Mouse (Mus musculus) CD8-positive naive resting alpha-beta T cell, adult 2 months (primary cell): ENCODE measurements around the gene Ms4a18.
"Not testable (repeated sequence)": the region's sequence is repeated elsewhere in the genome, so short reads cannot be mapped to it uniquely, and the experiment has no call there.

Source experiments
- DNase-seq, 2 experiments: peaks; one replicate each; pipeline ENCODE4 v3.0.0; 2022; ENCODE audit warnings: low read depth in 2 of 2, low spot score in 2 of 2

Ms4a18 gene

DNA sequence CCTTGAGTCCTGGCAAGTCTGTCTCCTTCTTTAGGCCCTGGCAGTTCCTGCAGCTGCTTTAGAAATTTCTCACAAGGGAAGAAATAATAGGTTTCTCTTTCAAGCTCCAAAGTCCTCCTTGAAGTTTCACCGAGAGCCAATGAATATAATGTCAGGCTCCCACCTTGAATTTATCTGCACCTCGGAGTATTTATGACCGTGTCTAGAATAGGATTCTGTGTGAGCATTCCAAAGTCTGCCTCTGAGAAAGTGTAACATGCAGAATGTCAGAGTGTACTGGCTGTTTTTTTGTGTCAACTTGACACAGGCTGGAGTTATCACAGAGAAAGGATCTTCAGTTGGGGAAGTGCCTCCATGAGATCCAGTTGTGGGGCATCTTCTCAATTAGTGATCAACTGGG, at the start of gene Ms4a18:
Gene Ms4a18, minus strand, starts transcription at position 141 of the 400 bp plus-strand sequence.
- DNase-seq, result no peak

DNA sequence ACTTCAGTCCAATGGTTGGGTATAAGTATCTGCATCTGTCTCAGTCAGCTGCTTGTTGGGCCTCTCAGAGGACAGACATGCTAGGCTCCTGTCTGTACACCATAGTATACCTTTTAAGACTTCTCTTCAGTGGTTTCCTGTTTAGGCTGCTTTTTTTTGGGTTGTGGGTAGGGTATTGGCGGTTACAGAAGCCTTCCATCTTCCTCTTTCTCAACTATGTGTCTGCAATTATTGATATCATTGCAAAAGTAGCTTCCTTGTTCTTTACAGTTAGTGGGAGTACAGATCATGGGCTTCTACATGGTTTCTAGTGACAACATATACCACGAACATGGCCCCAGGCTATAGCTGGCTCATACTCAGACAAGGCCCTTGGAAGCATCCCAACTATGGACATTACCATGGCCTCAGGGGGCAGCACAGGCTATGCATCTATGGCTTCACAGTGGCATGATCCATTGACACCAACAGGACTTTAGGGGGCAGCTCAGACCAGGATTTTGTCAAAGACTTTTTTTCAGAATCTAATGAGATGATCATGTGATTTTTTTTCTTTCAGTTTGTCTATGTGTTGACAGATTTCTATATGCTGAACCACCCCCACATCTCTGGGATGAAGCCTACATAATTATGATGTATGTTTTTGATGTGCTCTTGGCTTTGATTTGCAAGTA, 47.5 kb upstream of the Ms4a18 start:
- peak in 1 of 2 experiments; percentile 27 for DNase-seq

DNA sequence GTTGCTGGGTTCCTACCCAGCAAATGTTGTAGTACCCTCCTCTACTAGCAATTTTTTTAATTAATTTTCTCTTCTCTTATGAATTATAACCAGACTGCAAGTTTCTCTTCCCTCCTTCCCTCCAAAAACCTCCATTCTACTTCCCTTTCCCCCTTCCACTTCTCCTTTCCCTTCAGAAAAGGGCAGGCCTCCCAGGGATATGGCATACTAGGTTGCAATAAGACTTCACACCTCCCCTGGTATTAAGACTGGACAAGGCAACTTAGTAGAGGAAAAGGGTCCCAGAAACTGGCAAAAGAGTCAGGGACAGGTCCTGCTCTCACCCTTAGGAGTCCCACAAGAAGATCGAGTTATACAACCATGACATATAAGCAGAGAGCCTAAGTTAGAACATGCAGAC, 43.1 kb upstream of the Ms4a18 start:
- DNase-seq, result no peak

DNA sequence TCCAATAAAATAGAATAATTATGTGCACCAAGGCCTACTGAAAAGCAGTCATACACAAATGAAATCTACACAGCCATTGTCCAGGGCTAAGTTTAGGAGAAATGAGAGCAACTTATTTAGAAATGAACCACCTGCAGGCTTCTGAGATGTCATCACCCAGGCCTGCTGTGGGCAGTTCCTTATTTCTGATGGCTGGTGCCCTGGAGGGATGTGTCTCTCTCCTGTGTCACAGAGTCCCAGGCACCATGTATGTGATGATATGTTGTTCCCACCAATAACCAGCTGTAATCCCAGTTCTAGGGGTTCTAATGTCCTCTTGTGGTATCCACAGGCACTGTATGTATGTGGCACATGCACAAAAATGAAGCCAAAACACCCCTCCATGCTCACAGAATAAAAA, 42.1 kb upstream of the Ms4a18 start:
- no peak for DNase-seq

DNA sequence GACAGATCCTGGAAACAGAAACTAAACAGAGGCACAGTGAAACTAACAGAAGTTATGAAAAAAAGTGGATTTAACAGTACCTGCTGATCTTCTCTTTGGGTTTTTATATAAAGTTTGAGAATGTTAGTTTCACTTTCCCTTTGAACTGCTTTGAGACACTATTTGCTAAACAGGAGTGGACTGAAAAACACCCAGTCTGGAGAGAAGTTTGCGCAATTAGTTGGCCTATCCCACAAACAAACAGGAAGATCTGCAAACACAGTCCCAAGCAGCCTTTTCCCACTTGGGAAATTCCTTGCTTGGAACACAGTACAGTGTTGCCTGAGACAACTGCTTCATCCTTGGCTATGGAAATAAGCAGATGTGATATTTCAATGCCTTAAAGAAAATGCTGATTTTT, 37.9 kb upstream of the Ms4a18 start:
- not testable (repeated sequence) for DNase-seq

DNA sequence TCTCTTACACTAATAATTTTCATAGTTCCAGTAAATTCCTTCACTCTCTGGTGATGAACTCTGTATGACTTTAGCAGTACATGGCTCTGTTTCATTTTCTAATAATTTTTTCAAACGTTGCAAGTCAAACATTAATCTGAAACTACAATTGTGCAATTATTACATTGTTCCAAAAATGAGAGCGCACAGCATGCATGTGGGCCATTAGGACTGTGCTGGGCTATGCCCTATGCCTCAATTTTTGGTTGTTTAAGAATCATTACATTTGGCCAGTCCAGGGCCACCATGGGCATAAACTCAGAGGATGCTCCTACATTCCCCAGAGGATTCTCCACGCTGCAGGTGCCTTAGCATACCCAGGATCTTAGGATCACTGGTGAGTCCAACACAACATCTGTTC, 35.4 kb upstream of the Ms4a18 start:
- no peak for DNase-seq

DNA sequence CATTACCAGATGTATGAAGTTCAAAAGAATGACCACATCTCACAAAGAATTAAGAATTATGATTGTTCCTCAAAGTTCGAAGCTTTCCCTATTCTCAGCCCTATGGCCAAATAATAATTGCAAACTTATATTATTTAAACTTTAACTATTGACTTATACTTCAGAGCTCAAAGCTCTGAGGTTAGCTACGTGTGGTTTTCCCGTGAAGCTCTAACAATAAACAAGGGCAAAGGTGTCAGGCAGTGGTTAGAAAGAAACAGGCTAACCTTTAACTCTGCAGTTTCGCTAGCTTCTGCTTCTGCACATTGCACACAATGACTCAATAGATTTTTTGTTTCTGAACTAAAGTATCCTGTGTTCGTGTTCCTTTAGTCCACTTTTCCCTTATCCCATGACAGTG, 35.0 kb upstream of the Ms4a18 start:
- DNase-seq, result peak in 1 of 2 experiments; percentile 25

DNA sequence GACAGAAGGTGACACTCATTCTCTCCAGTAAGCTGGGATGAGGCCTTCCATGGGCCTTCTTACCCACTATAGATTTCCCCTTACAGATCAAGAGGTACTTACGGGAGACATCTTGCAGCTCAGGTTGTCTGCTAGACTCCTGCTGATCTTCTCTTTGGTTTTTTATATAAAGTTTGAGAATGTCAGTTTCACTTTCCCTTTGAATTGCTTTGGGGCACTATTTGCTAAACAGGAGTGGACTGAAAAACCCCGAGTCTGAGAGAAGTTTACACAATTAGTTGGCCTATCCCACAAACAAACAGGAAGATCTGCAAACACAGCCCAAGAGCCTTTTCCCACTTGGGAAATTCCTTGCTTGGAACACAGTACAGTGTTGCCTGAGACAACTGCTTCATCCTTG, 32.5 kb upstream of the Ms4a18 start:
- peak in 1 of 2 experiments; percentile 20 for DNase-seq

DNA sequence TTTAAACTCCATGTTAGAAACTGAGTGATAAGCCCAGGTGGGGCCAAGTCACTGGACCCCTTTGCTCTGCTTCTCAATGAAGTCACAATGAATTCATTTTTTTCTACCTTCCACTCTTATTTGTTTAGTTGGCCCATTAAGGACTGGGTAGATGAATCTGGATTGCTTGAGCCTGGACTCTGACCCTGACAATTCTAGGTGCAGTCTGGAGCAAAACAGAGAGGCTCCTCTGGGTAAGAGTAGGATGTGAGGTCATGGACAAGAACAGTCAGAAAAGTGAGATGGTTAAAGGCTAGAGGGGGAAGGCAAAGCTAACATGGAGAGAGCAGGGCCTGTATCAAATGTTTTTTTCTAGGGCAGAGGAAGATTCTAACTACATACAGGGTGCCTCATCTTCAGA, 31.6 kb upstream of the Ms4a18 start:
- no peak for DNase-seq

DNA sequence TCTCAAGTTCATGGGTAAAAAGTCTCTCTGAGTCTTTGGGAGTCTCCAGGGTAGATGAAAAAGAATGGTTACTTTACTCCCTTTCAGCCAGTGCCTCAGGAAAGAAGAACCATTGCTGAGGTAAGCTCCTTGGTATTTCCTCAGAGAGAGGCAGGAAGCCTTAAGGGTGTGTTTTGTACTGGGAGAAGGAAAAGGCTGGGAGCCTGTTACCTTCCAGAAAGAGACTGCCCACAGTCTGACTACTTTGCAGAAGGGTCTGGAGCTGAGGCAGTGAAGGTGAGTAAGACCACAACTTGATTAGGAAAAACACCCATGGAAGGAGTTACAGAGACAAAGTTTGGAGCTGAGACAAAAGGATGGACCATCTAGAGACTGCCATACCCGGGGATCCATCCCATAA, 30.7 kb upstream of the Ms4a18 start:
- no peak for DNase-seq

DNA sequence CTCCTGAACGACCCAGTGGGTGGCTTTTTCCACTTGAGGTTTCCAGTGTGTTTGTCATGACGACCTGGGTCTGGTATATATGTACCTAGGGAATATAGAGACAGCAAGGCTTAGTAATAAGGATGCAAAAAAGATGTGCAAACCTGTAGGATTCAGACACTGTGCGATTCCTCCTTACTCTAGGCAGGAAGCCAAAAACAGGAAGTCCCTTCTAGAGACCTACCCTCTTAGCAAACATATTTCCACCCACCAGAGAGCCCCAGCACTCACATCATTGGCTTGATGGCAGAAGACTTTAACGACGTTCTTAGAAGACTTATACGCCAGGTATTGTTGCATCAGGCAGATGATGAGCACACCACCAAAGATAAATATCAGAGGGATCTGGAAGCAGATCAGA, 30.2 kb upstream of the Ms4a18 start:
- DNase-seq, result peak in 1 of 2 experiments; percentile 44

DNA sequence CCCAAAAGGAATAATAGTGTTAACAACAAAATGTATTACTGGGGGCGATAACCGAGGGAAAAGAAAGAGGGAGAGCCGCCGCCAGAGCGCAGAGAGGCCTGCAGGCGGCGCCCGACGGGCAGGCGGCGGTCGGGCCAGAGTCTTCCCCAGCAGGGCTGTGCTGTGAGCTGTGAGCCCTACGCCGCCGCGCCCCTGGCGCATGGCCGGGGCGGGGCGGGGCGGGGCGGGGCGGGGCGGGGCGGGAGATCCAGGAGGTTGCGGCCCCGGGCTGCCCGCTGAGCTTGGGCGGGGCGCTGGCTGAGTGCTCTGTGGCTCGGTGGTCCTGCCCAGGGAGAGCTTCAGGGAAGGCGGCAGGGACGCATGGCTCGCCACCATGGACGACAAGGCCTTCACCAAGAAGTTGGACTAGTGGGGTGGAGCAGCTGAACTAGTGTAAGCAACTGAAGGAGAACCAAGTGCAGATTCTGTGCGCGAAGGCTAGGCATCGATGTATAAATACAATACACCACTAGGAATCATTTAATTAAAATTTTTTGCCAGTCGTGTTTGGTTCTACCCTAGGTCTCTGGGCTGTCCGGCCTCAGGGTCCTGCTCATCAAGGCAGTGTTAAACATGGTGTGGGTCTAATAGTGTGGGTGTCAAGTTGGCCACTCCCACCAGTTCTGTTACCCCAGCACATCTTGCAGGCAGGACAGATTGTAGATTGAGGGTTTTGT, 27.3 kb upstream of the Ms4a18 start:
- DNase-seq, result peak; percentile 59 to 63

DNA sequence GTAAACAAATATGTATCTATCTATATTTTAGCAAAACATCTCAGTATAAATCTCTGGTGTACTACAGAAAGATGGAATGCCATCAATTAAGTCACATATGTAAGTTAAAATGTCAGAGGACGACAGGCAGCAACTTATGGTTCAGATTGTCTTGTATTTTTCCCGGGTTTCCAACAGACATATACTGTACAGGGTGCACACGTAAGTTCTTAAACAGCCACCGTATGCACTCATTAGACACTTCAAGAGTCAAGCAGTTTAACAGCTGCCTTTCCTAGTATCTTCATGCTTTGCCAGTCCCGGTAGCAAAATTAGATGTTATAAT, 26.8 kb upstream of the Ms4a18 start:
- DNase-seq, result no peak

DNA sequence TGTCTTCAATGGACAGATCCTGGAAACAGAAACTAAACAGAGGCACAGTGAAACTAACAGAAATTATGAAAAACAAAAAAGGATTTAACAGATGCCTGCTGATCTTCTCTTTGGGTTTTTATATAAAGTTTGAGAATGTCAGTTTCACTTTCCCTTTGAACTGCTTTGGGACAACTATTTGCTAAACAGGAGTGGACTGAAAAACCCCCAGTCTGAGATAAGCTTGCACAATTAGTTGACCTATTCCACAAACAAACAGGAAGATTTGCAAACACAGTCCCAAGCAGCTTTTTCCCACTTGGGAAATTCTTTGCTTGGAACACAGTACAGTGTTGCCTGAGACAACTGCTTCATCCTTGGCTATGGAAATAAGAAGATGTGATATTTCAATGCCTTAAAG, 19.7 kb upstream of the Ms4a18 start:
- DNase-seq, result no peak

DNA sequence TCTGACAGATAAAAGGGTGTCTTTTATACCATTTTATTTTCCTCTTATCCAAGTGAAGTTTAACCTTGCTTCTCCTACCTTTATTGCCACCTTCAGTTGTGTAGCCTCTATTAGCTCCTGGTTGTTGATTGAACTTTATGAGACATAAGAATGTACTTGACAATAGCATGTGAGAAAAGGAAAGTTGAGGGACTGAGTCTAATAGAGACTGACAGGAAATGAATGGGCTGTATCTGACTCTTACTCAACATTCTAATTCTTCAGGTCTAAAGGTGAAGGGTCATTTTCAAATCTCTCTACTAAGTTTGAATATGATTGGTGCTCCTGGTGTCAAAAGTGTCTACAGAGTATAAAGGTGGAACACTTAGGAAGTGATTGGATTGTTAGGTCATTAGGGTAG, 4.6 kb upstream of the Ms4a18 start:
- DNase-seq, result no peak

DNA sequence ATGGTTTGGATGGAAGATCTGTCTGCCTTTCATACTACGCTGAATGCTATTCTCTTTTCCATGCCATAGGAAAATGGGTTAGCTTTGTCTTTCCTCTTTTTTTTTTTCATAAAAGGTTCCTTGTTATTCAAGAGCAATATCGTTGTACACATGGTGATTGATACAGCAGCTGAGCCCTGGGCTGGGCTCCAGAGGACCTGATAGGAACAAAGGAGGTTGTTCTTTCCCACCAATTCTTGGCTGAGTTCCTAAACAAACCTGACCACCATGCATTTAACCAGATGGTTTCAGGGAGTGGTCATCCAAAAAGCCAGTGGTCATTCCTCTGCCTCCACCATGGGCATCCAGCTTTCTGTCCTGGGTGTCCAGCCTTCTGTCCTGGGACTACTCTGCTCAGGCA, 580 bp downstream of the Ms4a18 start:
- no peak for DNase-seq

DNA sequence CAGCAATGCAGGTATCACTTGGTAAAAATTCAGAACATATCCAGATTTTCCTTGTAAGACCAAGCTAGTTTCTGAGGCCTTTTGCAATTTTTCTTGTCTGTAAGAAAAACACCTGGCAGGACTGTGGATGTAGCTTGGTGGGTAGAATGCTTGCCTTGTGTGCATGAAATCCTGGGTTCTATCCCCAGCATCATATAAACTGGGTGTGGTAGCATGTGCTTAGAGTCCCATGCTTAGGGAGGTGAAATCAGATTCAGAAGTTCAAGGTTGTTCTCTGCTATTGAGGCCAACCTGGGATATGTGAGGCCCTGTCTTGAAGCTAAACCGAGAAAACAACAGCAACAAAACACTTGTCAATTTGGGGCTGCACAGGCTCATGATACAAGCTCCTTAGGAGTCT, 1.8 kb downstream of the Ms4a18 start:
- no peak for DNase-seq

DNA sequence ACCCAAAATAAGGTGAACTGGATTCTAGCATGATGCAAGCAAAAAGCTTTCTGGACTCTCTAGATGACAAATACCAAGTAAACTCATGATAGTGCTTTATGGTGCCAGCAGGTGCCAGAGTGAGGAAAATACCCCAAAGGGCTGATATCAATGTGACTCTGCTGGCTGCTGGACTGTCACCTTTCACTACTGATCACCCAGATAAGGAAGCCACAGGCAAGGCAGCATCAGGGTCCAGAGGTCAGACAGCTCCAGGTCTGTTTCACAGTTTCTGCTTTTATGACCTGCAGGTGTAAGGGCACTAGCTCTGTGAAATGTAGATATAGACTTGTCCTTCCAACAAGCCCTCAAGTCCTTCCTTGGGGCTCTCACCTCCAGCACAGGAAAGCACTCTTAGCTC, 2.4 kb downstream of the Ms4a18 start:
- no peak for DNase-seq

DNA sequence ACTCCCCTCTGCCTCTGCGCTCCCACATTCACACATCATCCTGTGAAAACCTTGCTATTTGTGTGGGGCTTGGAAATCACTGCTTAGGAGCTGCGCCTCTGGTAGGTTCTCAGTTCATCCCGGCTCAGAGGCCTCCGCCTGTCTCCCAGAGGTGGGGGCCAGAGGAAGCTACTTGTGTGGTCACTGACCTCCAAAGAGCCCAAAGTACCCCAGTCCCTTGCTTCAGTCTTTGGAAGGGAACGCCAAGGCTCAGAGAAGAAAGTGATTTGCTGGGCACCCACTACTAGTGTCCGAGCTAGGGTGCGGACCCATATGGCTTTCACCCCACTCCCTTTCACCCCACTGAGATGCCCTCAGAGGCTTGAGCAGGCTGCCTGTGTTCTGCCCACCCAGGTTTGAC, 24.7 kb downstream of the Ms4a18 start, which contains the start of gene Ms4a15:
Gene Ms4a15, minus strand, starts transcription at position 101 of the 400 bp plus-strand sequence.
- no peak for DNase-seq

DNA sequence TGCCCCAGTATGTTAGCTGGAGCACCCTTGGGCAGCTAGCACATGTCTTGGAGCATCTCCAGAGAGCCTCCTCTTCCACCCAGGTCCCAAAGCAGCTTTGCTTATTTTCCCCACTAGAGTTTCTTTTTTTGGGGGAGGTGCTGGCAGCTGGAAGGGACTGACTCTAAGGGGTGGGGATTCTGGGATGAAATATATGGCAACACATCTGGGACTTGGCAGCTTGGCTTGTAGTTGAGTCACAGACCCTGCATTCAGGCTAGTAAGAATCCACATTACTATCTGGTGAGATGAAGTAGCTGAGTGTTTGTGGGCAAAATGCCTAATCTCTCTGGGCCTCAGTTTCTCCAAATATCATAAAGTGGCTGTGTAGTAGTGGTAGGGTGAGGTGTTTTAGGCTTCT, 25.9 kb downstream of the Ms4a18 start:
- DNase-seq, result no peak

DNA sequence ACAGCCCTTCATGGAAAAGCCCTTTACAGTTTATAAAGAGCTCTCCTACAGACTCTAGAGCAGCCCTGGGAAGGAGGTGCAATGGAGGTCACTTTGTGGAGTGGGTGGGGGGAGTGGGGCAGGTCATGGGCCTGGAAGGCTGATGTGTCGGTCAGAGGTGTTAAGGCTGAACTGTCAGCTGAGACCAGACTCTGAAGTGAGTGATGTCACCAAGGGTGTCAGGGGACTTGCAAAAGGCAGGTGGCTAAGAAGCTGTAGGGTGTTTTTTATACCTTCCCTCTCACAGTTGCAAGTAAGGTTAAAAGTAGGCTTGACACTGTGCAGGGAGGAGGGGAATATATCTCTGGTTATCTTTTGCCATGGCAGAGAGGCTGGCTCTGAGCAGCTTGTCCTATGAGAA, 27.1 kb downstream of the Ms4a18 start:
- no peak for DNase-seq

DNA sequence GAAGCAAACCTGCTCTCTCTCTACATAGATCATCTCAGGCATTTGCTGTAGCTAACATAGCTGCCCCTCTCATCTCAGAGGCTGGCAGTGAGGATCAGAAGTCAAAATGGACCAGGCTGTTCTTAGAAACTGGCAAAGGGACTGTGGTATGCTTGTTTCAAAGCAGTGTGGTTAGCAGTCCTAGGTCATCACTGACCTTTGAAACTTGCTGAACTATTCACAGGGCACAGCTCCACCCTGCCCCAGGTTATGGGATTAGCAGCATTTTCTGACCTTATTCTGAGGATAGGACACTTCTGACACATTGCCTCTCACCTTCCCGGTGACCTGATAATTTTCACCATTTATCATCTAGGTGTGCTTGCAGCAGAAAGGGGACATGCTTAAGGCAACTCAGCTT, 29.3 kb downstream of the Ms4a18 start:
- DNase-seq, result no peak

DNA sequence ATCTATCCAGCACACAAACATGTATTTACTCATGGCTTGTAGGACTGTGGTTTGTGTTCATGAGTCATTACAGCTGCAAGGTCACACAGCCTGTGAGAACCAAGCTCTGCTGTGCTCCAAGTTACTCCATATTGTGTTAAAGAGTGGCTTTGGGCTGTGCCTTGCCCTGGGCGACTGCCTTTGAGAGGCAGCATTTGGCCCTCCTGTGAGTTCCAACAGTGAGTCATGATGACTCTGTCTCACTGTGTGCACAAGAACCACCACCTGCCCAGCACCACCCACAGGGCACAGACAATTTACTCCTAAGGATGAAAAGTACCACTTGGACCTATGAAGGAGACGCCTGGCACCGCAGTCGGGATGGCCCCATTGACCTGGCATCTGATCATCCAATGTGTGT, 31.9 kb downstream of the Ms4a18 start:
- no peak for DNase-seq
